Comparison of ENCODE assay signal across 9 mouse cellular contexts in the genomic region with DNA sequence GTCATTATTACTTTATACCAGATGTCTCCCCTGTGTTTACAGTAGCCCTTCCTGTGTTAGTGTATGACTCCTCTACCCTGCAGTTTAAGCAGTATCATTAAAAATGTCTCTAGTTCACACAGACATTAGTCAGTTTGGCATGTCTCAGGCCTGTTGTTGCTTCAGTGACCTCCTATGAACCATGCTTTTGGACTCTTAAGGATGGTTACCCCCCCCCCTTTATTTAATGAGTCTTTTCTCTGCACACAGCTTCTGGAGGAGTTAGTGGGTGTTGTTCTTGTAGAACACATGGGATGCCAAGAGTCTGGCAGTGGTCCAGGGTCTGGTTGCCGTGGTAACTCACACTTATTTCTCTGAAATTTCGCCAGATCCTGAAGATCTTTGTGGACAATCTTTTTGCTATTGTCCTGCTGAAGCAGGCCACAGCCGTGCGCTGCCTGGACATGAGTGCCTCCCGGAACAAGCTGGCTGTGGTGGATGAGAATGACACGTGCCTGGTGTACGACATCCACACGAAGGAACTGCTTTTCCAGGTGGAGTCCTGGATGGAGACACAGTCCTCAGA. TPM values are rescaled to one million over a fixed set of nuclear protein-coding genes. Genes with fewer than 3 reads are reported as not detected.
DNase-seq lines count a peak whose midpoint lies in the region; ATAC-seq and TF ChIP-seq lines count a peak whose summit lies in the region.
"Had no signal": no experiment of that assay in that cellular context is flagged by ENCODE, and none has a peak within 500 bp of the region (broad histone marks: within the 10 kb centered on the region; RNA-seq: fewer than 3 reads in every experiment).

No protein-coding gene starts in this region.

- WGBS in heart, embryonic 12.5 days, result 64% methylated on average over 8 of the region's 8 CpGs
- WGBS in midbrain, embryonic 13.5 days, result 31% methylated on average over 8 of the region's 8 CpGs
- 89% methylated on average over 8 of the region's 8 CpGs for WGBS in thymus, adult 2 months

- TF ChIP-seq CTCF in gastrocnemius, adult 2 months (IDR thresholded peaks at IDR 0.05), result no peak
- no peak for TF ChIP-seq CTCF in thymus, adult 2 months (IDR thresholded peaks at IDR 0.05; ENCODE audit: borderline replicate concordance, control insufficient read depth, extremely low read depth, insufficient read depth, low read length, poor library complexity)

- no peak overlapping the region for H3K9ac ChIP-seq in heart, embryonic 12.5 days
- no peak overlapping the region for H3K9ac ChIP-seq in midbrain, embryonic 13.5 days (replicated peaks)
- H3K9ac ChIP-seq: liver, embryonic 15.5 days had no signal

- peaks cover 52% of the 10 kb centered on the region for H3K36me3 ChIP-seq in heart, embryonic 12.5 days
- H3K36me3 ChIP-seq in midbrain, embryonic 13.5 days, result peaks cover 41% of the 10 kb centered on the region
- no peaks in the 10 kb centered on the region for H3K36me3 ChIP-seq in thymus, adult 2 months (ENCODE audit: control insufficient read depth, insufficient read depth, low read length)

- peaks cover 5% of the 10 kb centered on the region; the same call in 1 of the 2 replicates for H3K9me3 ChIP-seq in heart, embryonic 12.5 days (replicated peaks)
- H3K9me3 ChIP-seq in midbrain, embryonic 13.5 days, result peaks cover 3% of the 10 kb centered on the region; the same call in 1 of the 2 replicates
- H3K9me3 ChIP-seq: liver, embryonic 15.5 days had no signal

- no peaks in the 10 kb centered on the region for H3K27me3 ChIP-seq in heart, embryonic 12.5 days (replicated peaks)
- H3K27me3 ChIP-seq in midbrain, embryonic 13.5 days, result peaks cover 4% of the 10 kb centered on the region; the same call in 1 of the 2 replicates
- no peaks in the 10 kb centered on the region for H3K27me3 ChIP-seq in thymus, adult 2 months (ENCODE audit: control insufficient read depth, insufficient read depth, low read length)
- H3K27me3 ChIP-seq: liver, embryonic 15.5 days had no signal

- H3K4me2 ChIP-seq in heart, embryonic 12.5 days, result no peak overlapping the region
- no peak overlapping the region for H3K4me2 ChIP-seq in midbrain, embryonic 13.5 days (replicated peaks)
- H3K4me2 ChIP-seq: liver, embryonic 15.5 days had no signal

- H3K4me3 ChIP-seq in gastrocnemius, adult 2 months, result no peak overlapping the region
- no peak overlapping the region for H3K4me3 ChIP-seq in heart, embryonic 12.5 days
- H3K4me3 ChIP-seq in midbrain, embryonic 13.5 days (replicated peaks), result no peak overlapping the region
- H3K4me3 ChIP-seq in thymus, adult 2 months (ENCODE audit: control insufficient read depth, insufficient read depth, low read length), result no peak overlapping the region
- H3K4me3 ChIP-seq: liver, embryonic 15.5 days had no signal

- no peak; the same call in 1 of the 2 replicates for ATAC-seq in heart, embryonic 12.5 days (ENCODE audit: insufficient number of reproducible peaks, low FRiP score)
- peak; percentile 60 for ATAC-seq in midbrain, embryonic 13.5 days

- TF ChIP-seq POLR2A in thymus, adult 2 months (IDR thresholded peaks at IDR 0.05; ENCODE audit: control insufficient read depth, extremely low read depth, insufficient read depth, low read length, poor library complexity), result no peak

- peak; percentile 55 for DNase-seq in gastrocnemius, adult 2 months
- no peak for DNase-seq in gastrocnemius, adult 18-20 months (ENCODE audit: low spot score)
- DNase-seq in cerebellum, postnatal 25 days, result peak; percentile 53 to 75
- peak; percentile 51 for DNase-seq in layer of hippocampus, adult 9-10 months (ENCODE audit: low spot score)
- no peak for DNase-seq in embryo, embryonic 10 days (ENCODE audit: low spot score)
- no peak for DNase-seq in thymus, adult 2 months

- peaks cover 26% of the 10 kb centered on the region for H3K4me1 ChIP-seq in heart, embryonic 12.5 days (replicated peaks)
- H3K4me1 ChIP-seq in midbrain, embryonic 13.5 days (replicated peaks), result peaks cover 24% of the 10 kb centered on the region
- peaks cover 6% of the 10 kb centered on the region for H3K4me1 ChIP-seq in thymus, adult 2 months (replicated peaks; ENCODE audit: control insufficient read depth, insufficient read depth, low read length)

- intact Hi-C loops in gastrocnemius, adult 2 months (cut with DNase I), result no loop called here

- peak overlapping the region; percentile 53 for H3K27ac ChIP-seq in gastrocnemius, adult 2 months
- peak overlapping the region; percentile 63 for H3K27ac ChIP-seq in heart, embryonic 12.5 days (ENCODE audit: poor library complexity, severe bottlenecking)
- 0 out of 2 replicates have a peak overlapping the region, but pooled peaks have one; percentile 5 for H3K27ac ChIP-seq in midbrain, embryonic 13.5 days
- H3K27ac ChIP-seq in thymus, adult 2 months (ENCODE audit: control insufficient read depth, insufficient read depth, low read length), result no peak overlapping the region
- H3K27ac ChIP-seq: liver, embryonic 15.5 days had no signal

RNA-seq across cellular contexts. Expression of gene Ift122, which starts 38.3 kb away (rescaled TPM):
- total RNA-seq in gastrocnemius, adult 2 months (2021), result 1 to 10 TPM; 4.9 to 5.1 TPM
- total RNA-seq in gastrocnemius, adult 18-20 months (2021), result 1 to 10 TPM; 3.9 to 4.2 TPM
- 22.7 and 24.5 TPM in 2 replicates for polyA plus RNA-seq in heart, embryonic 12.5 days (2016; fragmentation: Nextera tagmentation; extraction: Ambion mirVana)
- 25.8 and 28.8 TPM in 2 replicates for polyA plus RNA-seq in midbrain, embryonic 13.5 days (2015; fragmentation: Nextera tagmentation; extraction: Ambion mirVana)
- polyA plus RNA-seq in thymus, adult 2 months (2012; rRNA removed), result 7.6 and 8.8 TPM in 2 replicates

RNA-seq across cellular contexts. Expression of gene Mbd4, which starts 38.4 kb away (rescaled TPM):
- total RNA-seq in gastrocnemius, adult 2 months (2021), result under 1 TPM; 0.75 to 0.77 TPM
- total RNA-seq in gastrocnemius, adult 18-20 months (2021), result under 1 TPM; 0.83 to 0.94 TPM
- polyA plus RNA-seq in heart, embryonic 12.5 days (2016; fragmentation: Nextera tagmentation; extraction: Ambion mirVana), result 11.0 and 14.2 TPM in 2 replicates
- polyA plus RNA-seq in midbrain, embryonic 13.5 days (2015; fragmentation: Nextera tagmentation; extraction: Ambion mirVana), result 14.5 and 14.9 TPM in 2 replicates
- polyA plus RNA-seq in thymus, adult 2 months (2012; rRNA removed), result 9.0 and 10.5 TPM in 2 replicates

RNA-seq across cellular contexts. Expression of gene Rho, which starts 40.0 kb away (rescaled TPM):
- under 1 TPM in 1 of 2 experiments, not detected in 1; 0.06 TPM for total RNA-seq in gastrocnemius, adult 2 months (2021)
- total RNA-seq in gastrocnemius, adult 18-20 months (2021), result under 1 TPM in 1 of 2 experiments, not detected in 1; 0.05 TPM
- polyA plus RNA-seq in heart, embryonic 12.5 days (2016; fragmentation: Nextera tagmentation; extraction: Ambion mirVana), result 0.13 TPM in 1 of 2 replicates, not detected in the other
- 0.05 and 0.21 TPM in 2 replicates for polyA plus RNA-seq in midbrain, embryonic 13.5 days (2015; fragmentation: Nextera tagmentation; extraction: Ambion mirVana)
- polyA plus RNA-seq in thymus, adult 2 months (2012; rRNA removed), result 0.37 and 1.3 TPM in 2 replicates
- polyA plus RNA-seq: liver, embryonic 15.5 days had no signal

RNA-seq across cellular contexts. Expression of gene H1foo, which starts 53.2 kb away (rescaled TPM):
- not detected for total RNA-seq in gastrocnemius, adult 2 months (2021)
- total RNA-seq in gastrocnemius, adult 18-20 months (2021), result not detected
- polyA plus RNA-seq in heart, embryonic 12.5 days (2016; fragmentation: Nextera tagmentation; extraction: Ambion mirVana), result not detected in 2 replicates
- not detected in 2 replicates for polyA plus RNA-seq in midbrain, embryonic 13.5 days (2015; fragmentation: Nextera tagmentation; extraction: Ambion mirVana)
- polyA plus RNA-seq in thymus, adult 2 months (2012; rRNA removed), result 0.71 and 0.81 TPM in 2 replicates
- polyA plus RNA-seq: liver, embryonic 15.5 days had no signal

RNA-seq across cellular contexts. Expression of gene Efcab12, which starts 53.4 kb away (rescaled TPM):
- not detected for total RNA-seq in gastrocnemius, adult 2 months (2021)
- under 1 TPM in 1 of 2 experiments, not detected in 1; 0.14 TPM for total RNA-seq in gastrocnemius, adult 18-20 months (2021)
- 0.54 and 0.83 TPM in 2 replicates for polyA plus RNA-seq in heart, embryonic 12.5 days (2016; fragmentation: Nextera tagmentation; extraction: Ambion mirVana)
- 2.2 and 3.2 TPM in 2 replicates for polyA plus RNA-seq in midbrain, embryonic 13.5 days (2015; fragmentation: Nextera tagmentation; extraction: Ambion mirVana)
- polyA plus RNA-seq in thymus, adult 2 months (2012; rRNA removed), result 0.33 and 0.46 TPM in 2 replicates

Comparison
In these comparisons a context has a peak if more than half of its experiments do, and no peak if none do; other contexts are left out.
1. DNase-seq: peak in gastrocnemius, adult 2 months (single experiment), cerebellum, postnatal 25 days (2 of 2) and layer of hippocampus, adult 9-10 months (single experiment); none in gastrocnemius, adult 18-20 months (single experiment), embryo, embryonic 10 days (single experiment) and thymus, adult 2 months (single experiment).